In genomic region chr5:33895116-33895515, GRCm38 (mm10) we compare ENCODE assay signal across 17 mouse cellular contexts. TPM values are rescaled to one million over a fixed set of nuclear protein-coding genes. Genes with fewer than 3 reads are reported as not detected.
DNase-seq lines count a peak whose midpoint lies in the region; TF ChIP-seq lines count a peak whose summit lies in the region.
"Had no signal": no experiment of that assay in that cellular context is flagged by ENCODE, and none has a peak within 500 bp of the region (broad histone marks: within the 10 kb centered on the region; RNA-seq: fewer than 3 reads in every experiment).

No protein-coding gene starts in this region.

- peak; percentile 64 for DNase-seq in heart, adult 11 months
- DNase-seq in heart, adult 8-10 months (ENCODE audit: low spot score) = no peak
- DNase-seq in left cerebral cortex, adult 2 months (ENCODE audit: extremely low spot score in 1 of 2, low spot score in 2 of 2) = peak in 1 of 2 experiments; percentile 32
- DNase-seq in left cerebral cortex, adult 11 months (ENCODE audit: low spot score) = no peak
- peak; percentile 24 for DNase-seq in right cerebral cortex, postnatal 25 days
- no peak for DNase-seq in right cerebral cortex, postnatal 14 days
- DNase-seq in gastrocnemius, postnatal 10 days = no peak
- DNase-seq: adrenal gland, postnatal 14 days; cerebellum, adult 9-10 months; gastrocnemius, postnatal 25 days; kidney, adult 11 months; liver, embryonic 13.5 days; lung, postnatal 4 days; midbrain, embryonic 14.5 days; thymus, postnatal 14 days had no signal

- no peak for TF ChIP-seq CTCF in left cerebral cortex, adult 2 months (IDR thresholded peaks at IDR 0.05)

- no peak overlapping the region for H3K4me3 ChIP-seq in left cerebral cortex, adult 2 months
- H3K4me3 ChIP-seq: heart, embryonic 10.5 days; hindbrain, embryonic 13.5 days; liver, embryonic 13.5 days had no signal

- intact Hi-C loops in left cerebral cortex, adult 2 months (cut with DNase I) = no loop called here

- H3K27ac ChIP-seq in left cerebral cortex, adult 2 months = peak overlapping the region; percentile 50; the same call in 1 of the 2 replicates
- H3K27ac ChIP-seq: heart, embryonic 10.5 days; hindbrain, embryonic 13.5 days; liver, embryonic 13.5 days had no signal

RNA-seq across cellular contexts. Expression of gene Nelfa, which starts 41.1 kb away (rescaled TPM):
- total RNA-seq in heart, adult 8-10 months (2022) = 10 to 100 TPM in 3 of 4 experiments, 1 to 10 TPM in 1; 8.5 to 11.4 (median 10.3) TPM
- total RNA-seq in left cerebral cortex, adult 2 months (2021) = 10 to 100 TPM; 20.9 to 23.4 TPM
- 10 to 100 TPM; 10.5 to 14.5 TPM for total RNA-seq in gastrocnemius, postnatal 10 days (2021)

Comparison
In these comparisons a context has a peak if more than half of its experiments do, and no peak if none do; other contexts are left out.
1. DNase-seq: peak in heart, adult 11 months (single experiment) and right cerebral cortex, postnatal 25 days (single experiment); none in heart, adult 8-10 months (single experiment), left cerebral cortex, adult 11 months (single experiment), right cerebral cortex, postnatal 14 days (single experiment) and gastrocnemius, postnatal 10 days (single experiment).